Mouse (Mus musculus): ENCODE measurements around the gene Exoc7.

Gene Exoc7

DNA sequence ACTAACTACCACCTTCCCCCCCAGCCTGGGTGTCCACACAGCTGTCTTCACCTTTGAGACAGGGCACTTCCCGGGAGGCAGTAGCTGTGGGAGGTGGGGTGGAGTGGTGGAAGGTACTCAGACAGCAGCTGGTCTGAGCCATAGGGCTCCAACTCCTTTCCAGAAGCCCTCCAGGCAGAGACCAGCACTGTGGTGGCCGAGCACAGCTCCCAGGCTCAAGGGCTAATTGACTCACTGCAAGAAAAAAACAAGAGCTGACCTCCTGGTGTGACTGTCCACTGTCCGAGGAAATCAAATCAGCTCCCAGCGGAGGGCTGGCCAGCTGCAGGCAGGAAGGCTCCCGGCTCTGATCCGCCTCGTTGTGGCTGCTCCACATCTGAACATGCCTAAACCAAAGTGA lies 67.2 kb downstream of the Exoc7 start:
- DNase-seq (ENCODE audit: low read depth, low spot score), result no peak

Data from retina, adult 2 months (tissue).